Mouse (Mus musculus) erythroblast, embryonic 14.5 days (primary cell): ENCODE results near the gene Dbndd1.

Source experiments
- GATA1 ChIP-seq: IDR thresholded peaks from 2 replicates; pipeline ENCODE4 v1.6.1; 2012; ENCODE audit warnings: low read length, inconsistent platforms, mixed read lengths
- TAL1 ChIP-seq: IDR thresholded peaks from 3 replicates; pipeline ENCODE4 v1.6.1; 2012; ENCODE audit warnings: low read length, inconsistent platforms, mixed read lengths

GRCm38 (mm10) chr8:123518667-123519066 is 3.4 kb upstream of the Dbndd1 start, which contains the start of gene Gas8:
- no peak for TF ChIP-seq TAL1
- TF ChIP-seq GATA1, result no peak
